Mouse (Mus musculus) heart, adult 2 months (tissue): ENCODE data around the gene Ntrk3. TPM values are rescaled to one million over a fixed set of nuclear protein-coding genes. Genes with fewer than 3 reads are reported as not detected.

Experiments
- DNase-seq, 2 experiments: peaks; one replicate each; pipeline ENCODE4 v3.0.0; 2021
- H3K27ac ChIP-seq: fragments of 200-600 bp; 2 replicates; pipeline ENCODE4 v1.8.1; 2022
- H3K27me3 ChIP-seq: fragments of 200-500 bp; 2 replicates; pipeline ENCODE4 v1.6.1; 2012; ENCODE audit warnings: mild to moderate bottlenecking, low read length, inconsistent platforms, mixed read lengths; ENCODE audit not compliant: control insufficient read depth, insufficient read depth
- H3K36me3 ChIP-seq: fragments of 200-500 bp; 2 replicates; pipeline ENCODE4 v1.6.1; 2012; ENCODE audit warnings: low read length, inconsistent platforms; ENCODE audit not compliant: control insufficient read depth, insufficient read depth
- H3K4me1 ChIP-seq: fragments of 200-500 bp; 2 replicates; pipeline ENCODE4 v1.6.1; 2011; ENCODE audit warnings: low read length; ENCODE audit not compliant: control insufficient read depth, insufficient read depth
- H3K4me3 ChIP-seq: fragments of 200-600 bp; 2 replicates; pipeline ENCODE4 v1.8.1; 2022
- H3K79me2 ChIP-seq: fragments of 200-500 bp; replicated peaks from 2 replicates; pipeline ENCODE4 v1.6.1; 2012; ENCODE audit warnings: mild to moderate bottlenecking, inconsistent platforms, low read length, moderate library complexity, mixed read lengths; ENCODE audit not compliant: control insufficient read depth, insufficient read depth
- H3K9ac ChIP-seq: fragments of 200-500 bp; 2 replicates; pipeline ENCODE4 v1.6.1; 2012; ENCODE audit warnings: low read depth, mild to moderate bottlenecking, control low read depth, inconsistent platforms, low read length, mixed read lengths
- CTCF ChIP-seq: fragments of 200-600 bp; IDR thresholded peaks from 2 replicates; pipeline ENCODE4 v1.8.1; 2022; ENCODE audit warnings: antibody characterized with exemption, mild to moderate bottlenecking, moderate library complexity
- EP300 ChIP-seq: fragments of 200-500 bp; IDR thresholded peaks from 2 replicates; pipeline ENCODE4 v1.6.1; 2011; ENCODE audit warnings: low read depth, low read length, control low read depth; ENCODE audit not compliant: insufficient read depth
- POLR2A ChIP-seq: fragments of 200-500 bp; IDR thresholded peaks from 2 replicates; pipeline ENCODE4 v1.6.1; 2011; ENCODE audit warnings: mild to moderate bottlenecking, low read depth, low read length, control low read depth; ENCODE audit not compliant: insufficient read depth
- WGBS: fragments of 180-500 bp; shearing (Covaris S2); methylation state at CpG from one replicate; pipeline ENCODE4 v1.1.7; 2018; 5-methylcytosine and 5-hydroxymethylcytosine counted together
- intact Hi-C: fragments of 180-260 bp; cut with DNase I; formaldehyde crosslinking; loops from one replicate; pipeline ENCODE4 v1.15.1; 2025
- polyA plus RNA-seq: library from polyadenylated mRNA; depleted of rRNA; stranded (reverse); fragments of >200 nt; gene quantifications from 2 replicates; pipeline ENCODE4 v1.2.3, GENCODE M21; 2012
- total RNA-seq, 2 experiments: library from RNA; stranded (reverse); gene quantifications; 2 replicates each; pipeline ENCODE4 v1.2.3; 2021

Gene Ntrk3
- total and polyA plus RNA-seq, 3 experiments, result 1.4 to 9.1 (median 1.8) TPM

GRCm38 (mm10) chr7:78753752-78754457 lies 16.1 kb upstream of the Ntrk3 start:
- intact Hi-C loops, result no loop called here
- WGBS, result 67% methylated on average over 7 of the region's 7 CpGs

GRCm38 (mm10) chr7:78752961-78753360 lies 15.1 kb upstream of the Ntrk3 start:
- H3K4me1 ChIP-seq, result no peaks in the 10 kb centered on the region
- intact Hi-C loops, result no loop called here
- no peak for DNase-seq
- H3K79me2 ChIP-seq, result no peaks in the 10 kb centered on the region
- H3K9ac ChIP-seq, result no peak overlapping the region
- H3K27me3 ChIP-seq, result no peaks in the 10 kb centered on the region
- TF ChIP-seq POLR2A (no peak), CTCF (no peak), EP300 (no peak)
- no peaks in the 10 kb centered on the region for H3K36me3 ChIP-seq
- H3K27ac ChIP-seq, result no peak overlapping the region
- no peak overlapping the region for H3K4me3 ChIP-seq
- 80% methylated on average over 4 of the region's 4 CpGs for WGBS

More at GRCm38 (mm10) chr7:78753752-78754457, 16.1 kb upstream of the Ntrk3 start:
- no peaks in the 10 kb centered on the region for H3K79me2 ChIP-seq
- H3K4me1 ChIP-seq, result no peaks in the 10 kb centered on the region
- no peak for TF ChIP-seq POLR2A
- TF ChIP-seq CTCF, result no peak
- no peak for TF ChIP-seq EP300
- no peak overlapping the region for H3K27ac ChIP-seq
- no peak overlapping the region for H3K9ac ChIP-seq
- H3K4me3 ChIP-seq, result no peak overlapping the region
- no peak for DNase-seq
- no peaks in the 10 kb centered on the region for H3K36me3 ChIP-seq
- no peaks in the 10 kb centered on the region for H3K27me3 ChIP-seq

GRCm38 (mm10) chr7:78743731-78744385 lies 6.0 kb upstream of the Ntrk3 start:
- H3K4me1 ChIP-seq, result no peaks in the 10 kb centered on the region
- H3K36me3 ChIP-seq, result no peaks in the 10 kb centered on the region
- H3K27me3 ChIP-seq, result no peaks in the 10 kb centered on the region
- WGBS, result 58% methylated on average over 5 of the region's 5 CpGs
- no peak overlapping the region for H3K9ac ChIP-seq
- TF ChIP-seq EP300 (no peak), CTCF (no peak)
- no peak for DNase-seq
- no peak overlapping the region for H3K27ac ChIP-seq
- no peak overlapping the region for H3K4me3 ChIP-seq
- intact Hi-C loops, result no loop called here
- no peaks in the 10 kb centered on the region for H3K79me2 ChIP-seq

GRCm38 (mm10) chr7:78739351-78740000 lies 1.7 kb upstream of the Ntrk3 start:
- DNase-seq, result no peak
- TF ChIP-seq POLR2A, result no peak
- TF ChIP-seq CTCF, result no peak
- no peak for TF ChIP-seq EP300
- Histone ChIP-seq H3K27me3 (no peaks in the 10 kb centered on the region), H3K36me3 (no peaks in the 10 kb centered on the region), H3K9ac (no peak overlapping the region), H3K27ac (no peak overlapping the region), H3K4me1 (no peaks in the 10 kb centered on the region), H3K79me2 (no peaks in the 10 kb centered on the region), H3K4me3 (no peak overlapping the region)
- 82% methylated on average over 8 of the region's 8 CpGs for WGBS
- intact Hi-C loops, result no loop called here

GRCm38 (mm10) chr7:78737196-78737595 lies 616 bp downstream of the Ntrk3 start:
- DNase-seq, result no peak
- no peak overlapping the region for H3K9ac ChIP-seq
- intact Hi-C loops, result no loop called here
- TF ChIP-seq EP300 (no peak), POLR2A (no peak), CTCF (no peak)
- no peaks in the 10 kb centered on the region for H3K36me3 ChIP-seq
- no peaks in the 10 kb centered on the region for H3K27me3 ChIP-seq
- 89% methylated on average over 6 of the region's 6 CpGs for WGBS
- no peaks in the 10 kb centered on the region for H3K4me1 ChIP-seq
- no peak overlapping the region for H3K4me3 ChIP-seq
- H3K27ac ChIP-seq, result no peak overlapping the region
- no peaks in the 10 kb centered on the region for H3K79me2 ChIP-seq

- WGBS, result 71% methylated on average over 8 of the region's 8 CpGs
- H3K36me3 ChIP-seq, result no peaks in the 10 kb centered on the region
- no peak overlapping the region for H3K27ac ChIP-seq
- no peaks in the 10 kb centered on the region for H3K27me3 ChIP-seq
- no peak overlapping the region for H3K4me3 ChIP-seq
- H3K9ac ChIP-seq, result no peak overlapping the region
- H3K79me2 ChIP-seq, result no peaks in the 10 kb centered on the region
- no peaks in the 10 kb centered on the region for H3K4me1 ChIP-seq
- no peak for DNase-seq
- intact Hi-C loops, result no loop called here
- TF ChIP-seq EP300, result no peak
- no peak for TF ChIP-seq POLR2A
- TF ChIP-seq CTCF, result no peak
Observed at GRCm38 (mm10) chr7:78731391-78731790, 6.4 kb downstream of the Ntrk3 start.
